15 mouse cellular contexts compared by ENCODE assay signal in the genomic region with DNA sequence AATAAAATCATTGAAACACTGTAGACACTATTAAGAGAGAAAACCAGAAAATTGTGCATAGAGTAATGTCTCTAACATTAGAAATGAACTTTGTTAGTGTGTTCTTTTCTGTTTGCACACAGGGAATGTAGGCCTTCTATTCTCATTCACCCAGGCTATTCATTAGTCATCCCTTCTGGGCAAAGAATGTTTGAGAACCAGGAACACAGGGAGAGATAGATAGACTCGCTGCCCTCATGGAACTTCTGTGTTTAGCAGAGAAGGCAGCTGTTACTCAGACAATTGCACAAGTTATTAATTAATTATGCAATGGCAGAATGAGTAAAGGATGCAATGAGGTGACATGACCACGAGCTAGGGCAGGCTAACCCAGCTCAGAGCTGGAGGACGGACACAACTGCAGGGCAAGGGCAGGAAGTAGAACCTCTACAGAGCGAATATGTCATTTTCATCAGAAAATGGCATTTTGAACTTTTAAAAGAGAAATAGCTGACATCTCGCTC. TPM values are rescaled to one million over a fixed set of nuclear protein-coding genes. Genes with fewer than 3 reads are reported as not detected.
"Had no signal": no experiment of that assay in that cellular context is flagged by ENCODE, and none has a peak within 500 bp of the region (broad histone marks: within the 10 kb centered on the region; RNA-seq: fewer than 3 reads in every experiment).

No protein-coding gene starts in this region.

- H3K9ac ChIP-seq: limb, embryonic 13.5 days; liver, embryonic 12.5 days; lung, embryonic 15.5 days; midbrain, embryonic 13.5 days; neural tube, embryonic 15.5 days had no signal

- H3K4me1 ChIP-seq: limb, embryonic 13.5 days; liver, embryonic 12.5 days; lung, embryonic 15.5 days; midbrain, embryonic 13.5 days; neural tube, embryonic 15.5 days had no signal

- H3K4me2 ChIP-seq: limb, embryonic 13.5 days; liver, embryonic 12.5 days; lung, embryonic 15.5 days; midbrain, embryonic 13.5 days; neural tube, embryonic 15.5 days had no signal

- H3K4me3 ChIP-seq: limb, embryonic 13.5 days; liver, embryonic 12.5 days; lung, embryonic 15.5 days; midbrain, embryonic 13.5 days; myocyte; neural tube, embryonic 15.5 days had no signal

- H3K36me3 ChIP-seq: limb, embryonic 13.5 days; liver, embryonic 12.5 days; lung, embryonic 15.5 days; midbrain, embryonic 13.5 days; neural tube, embryonic 15.5 days had no signal

- ATAC-seq: liver, embryonic 12.5 days; midbrain, embryonic 13.5 days had no signal

- H3K27ac ChIP-seq: limb, embryonic 13.5 days; liver, embryonic 12.5 days; lung, embryonic 15.5 days; macrophage; midbrain, embryonic 13.5 days; neural tube, embryonic 15.5 days had no signal

- H3K9me3 ChIP-seq: limb, embryonic 13.5 days; liver, embryonic 12.5 days; lung, embryonic 15.5 days; midbrain, embryonic 13.5 days; neural tube, embryonic 15.5 days had no signal

- H3K27me3 ChIP-seq: limb, embryonic 13.5 days; lung, embryonic 15.5 days; midbrain, embryonic 13.5 days; neural tube, embryonic 15.5 days had no signal

- DNase-seq: kidney, postnatal 14 days; left cerebral cortex, postnatal 4 days; lung, postnatal 14 days; right cerebral cortex, adult 18-20 months; right cerebral cortex, postnatal 25 days; thymus, postnatal 36 days had no signal

RNA-seq across cellular contexts. Expression of gene Ak5, which starts 39.2 kb away (rescaled TPM):
- polyA plus RNA-seq: large intestine, adult 2 months; macrophage; small intestine, adult 2 months had no signal
